Mouse (Mus musculus) layer of hippocampus, adult 2 months (tissue): ENCODE measurements around the gene Lurap1. TPM values are rescaled to one million over a fixed set of nuclear protein-coding genes. Genes with fewer than 3 reads are reported as not detected.

Experiments used
- DNase-seq, 2 experiments: peaks; one replicate each; pipeline ENCODE4 v3.0.0; 2022; ENCODE audit warnings: low spot score in 2 of 2
- H3K27ac ChIP-seq: fragments of 200-600 bp; 2 replicates; pipeline ENCODE4 v1.8.1; 2022
- H3K4me3 ChIP-seq: fragments of 200-600 bp; 2 replicates; pipeline ENCODE4 v1.8.1; 2022; ENCODE audit warnings: mild to moderate bottlenecking
- CTCF ChIP-seq: fragments of 200-600 bp; conservative IDR thresholded peaks from 2 replicates; pipeline ENCODE4 v1.8.1; 2022; ENCODE audit warnings: antibody characterized with exemption, mild to moderate bottlenecking, moderate library complexity
- total RNA-seq, 2 experiments: library from RNA; stranded (reverse); gene quantifications; 2 replicates each; pipeline ENCODE4 v1.2.3; 2021

Gene Lurap1
- total RNA-seq, 2 experiments from 2014 or later: 23.4 to 25.8 TPM

DNA sequence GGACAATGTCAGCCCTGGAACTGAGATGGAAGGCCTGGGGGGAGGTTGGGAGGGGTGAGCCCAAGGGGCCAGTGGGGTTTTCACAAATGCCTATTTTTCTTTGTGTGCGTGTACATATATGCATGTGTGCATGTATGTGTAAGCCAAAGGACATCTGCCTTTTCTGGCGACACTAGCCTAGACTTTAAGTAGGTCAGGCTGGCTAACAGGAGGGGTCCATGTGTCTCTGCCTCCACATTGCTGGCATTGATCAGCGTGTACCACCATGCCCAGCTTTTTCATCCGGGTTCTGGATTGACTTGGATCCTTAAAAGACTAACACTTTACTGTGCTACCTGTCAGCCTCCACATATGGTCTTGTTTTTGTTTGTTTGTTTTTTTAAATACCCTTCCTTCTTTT lies 22.6 kb upstream of the Lurap1 start:
- no peak for DNase-seq
- no peak for TF ChIP-seq CTCF
- no peak overlapping the region for H3K4me3 ChIP-seq
- H3K27ac ChIP-seq: peak overlapping the region; percentile 80; the same call in 1 of the 2 replicates

DNA sequence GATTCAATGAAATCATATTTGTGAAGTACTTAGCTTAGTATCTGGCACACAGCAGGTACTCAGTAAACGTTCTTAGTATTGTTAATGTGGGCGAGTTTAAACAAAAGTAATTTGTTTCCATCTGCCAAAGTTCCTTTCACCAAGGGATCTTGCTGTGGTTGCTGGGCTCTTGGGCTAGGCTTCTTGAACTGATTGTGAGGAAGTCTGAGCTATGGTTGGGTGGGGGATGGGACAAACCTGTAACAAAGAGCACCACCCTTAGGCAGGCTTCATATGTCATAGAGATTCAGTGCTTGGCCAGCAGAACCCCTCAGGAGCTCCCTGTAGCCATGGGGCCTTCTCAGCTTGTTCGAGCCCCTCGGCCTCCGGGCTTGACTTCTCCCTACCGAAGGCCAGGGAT lies 21.9 kb upstream of the Lurap1 start, which contains the start of the genes 1700042G07Rik and Gm49337:
Gene 1700042G07Rik (plus strand): TSS at position 301 of the 400 bp plus-strand sequence.
Gene Gm49337 (plus strand): TSS at position 313 of the 400 bp plus-strand sequence.
- no peak for TF ChIP-seq CTCF
- H3K4me3 ChIP-seq: no peak within 1 kb of the TSS
- DNase-seq: no peak
- H3K27ac ChIP-seq: peak within 1 kb of the TSS; percentile 80; the same call in 1 of the 2 replicates

- no peak for DNase-seq
- no peak for TF ChIP-seq CTCF
- Histone ChIP-seq H3K4me3 (no peak overlapping the region), H3K27ac (no peak overlapping the region)
Measured at GRCm38 (mm10) chr4:116169353-116169672, 18.2 kb upstream of the Lurap1 start.

DNA sequence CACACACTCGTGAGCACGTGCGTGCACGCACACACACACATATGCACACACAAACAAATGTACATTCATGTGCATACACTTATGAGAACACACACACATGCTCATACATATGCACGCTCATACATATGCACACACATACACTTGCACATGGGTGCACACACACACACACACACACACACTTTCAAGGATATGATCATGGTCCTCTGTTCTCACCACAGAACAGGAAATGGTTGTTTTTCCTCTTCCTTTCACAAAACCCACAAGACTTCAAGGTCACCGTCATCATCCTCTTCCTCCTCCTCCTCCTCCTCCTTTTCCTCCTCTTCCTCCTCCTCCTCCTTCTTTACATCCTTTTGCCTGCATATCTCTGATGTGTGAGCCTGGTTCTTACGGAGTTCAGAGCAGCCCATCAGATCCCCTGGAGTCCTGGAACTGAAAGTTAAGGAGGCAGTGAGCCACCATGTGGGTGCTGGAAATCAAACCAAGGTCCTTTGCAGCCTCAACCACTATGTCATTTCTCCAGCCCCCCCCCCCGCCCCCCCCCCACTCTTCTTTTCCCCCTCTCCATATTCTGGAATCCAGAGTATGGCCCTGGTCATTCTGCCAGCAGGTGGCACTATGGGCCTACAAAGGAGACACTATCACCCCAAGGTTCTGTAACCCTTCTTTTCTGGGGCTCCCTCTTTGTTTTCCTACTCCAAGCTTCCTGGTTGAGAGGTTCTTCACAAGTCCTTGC lies 17.6 kb upstream of the Lurap1 start:
- peak in 1 of 2 experiments; percentile 76 for DNase-seq
- no peak overlapping the region for H3K4me3 ChIP-seq
- TF ChIP-seq CTCF: peak; percentile 78
- no peak overlapping the region for H3K27ac ChIP-seq

- no peak within 1 kb of the TSS for H3K27ac ChIP-seq
- DNase-seq: no peak
- TF ChIP-seq CTCF: peak; percentile 56
Measured at GRCm38 (mm10) chr4:116167404-116167803, 16.3 kb upstream of the Lurap1 start, which contains the start of gene Tspan1. Gene Tspan1 (minus strand): TSS chr4:116167601.

DNA sequence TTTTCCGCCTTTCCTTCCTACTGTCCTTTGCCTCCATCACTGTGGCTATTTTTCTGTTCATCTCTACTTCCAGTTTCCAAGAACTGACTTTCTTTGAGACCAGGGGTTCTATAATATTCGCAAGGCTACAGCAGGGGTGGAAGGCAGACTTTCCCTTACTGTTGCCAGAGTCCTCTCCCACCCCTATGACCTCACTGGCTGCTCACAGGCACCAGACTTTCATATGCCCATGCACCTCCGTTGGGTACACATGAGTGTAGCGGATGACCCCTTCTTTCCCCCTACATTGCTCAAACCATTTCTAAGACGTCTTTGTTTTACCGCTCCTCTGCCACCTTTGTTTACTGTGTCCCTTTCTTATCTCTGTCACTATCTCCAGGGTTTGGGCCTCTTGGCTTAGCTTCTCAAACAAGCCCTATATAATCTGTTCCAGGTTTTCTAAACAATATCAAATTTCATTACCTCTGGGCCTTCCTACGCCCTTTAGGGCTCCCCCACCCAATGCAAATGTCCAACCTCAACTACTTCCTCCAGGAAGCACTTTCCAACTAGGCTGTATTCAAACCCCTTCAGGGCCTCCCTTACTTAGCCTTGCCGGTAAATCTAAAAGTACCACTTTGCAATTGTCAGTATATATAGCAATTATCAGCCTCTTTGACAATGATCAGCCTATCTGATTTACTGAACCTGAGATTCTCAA lies 14.7 kb upstream of the Lurap1 start:
- no peak for DNase-seq
- no peak for TF ChIP-seq CTCF
- Histone ChIP-seq H3K27ac (no peak overlapping the region), H3K4me3 (no peak overlapping the region)

More at GRCm38 (mm10) chr4:116167404-116167803, 16.3 kb upstream of the Lurap1 start, which contains the start of gene Tspan1:
- H3K4me3 ChIP-seq: no peak within 1 kb of the TSS

GRCm38 (mm10) chr4:116164759-116165554 lies 13.8 kb upstream of the Lurap1 start:
- TF ChIP-seq CTCF: no peak
- no peak overlapping the region for H3K4me3 ChIP-seq
- no peak for DNase-seq
- no peak overlapping the region for H3K27ac ChIP-seq

GRCm38 (mm10) chr4:116162142-116162541 lies 11.0 kb upstream of the Lurap1 start:
- Histone ChIP-seq H3K4me3 (no peak overlapping the region), H3K27ac (no peak overlapping the region)
- no peak for TF ChIP-seq CTCF
- DNase-seq: no peak

DNA sequence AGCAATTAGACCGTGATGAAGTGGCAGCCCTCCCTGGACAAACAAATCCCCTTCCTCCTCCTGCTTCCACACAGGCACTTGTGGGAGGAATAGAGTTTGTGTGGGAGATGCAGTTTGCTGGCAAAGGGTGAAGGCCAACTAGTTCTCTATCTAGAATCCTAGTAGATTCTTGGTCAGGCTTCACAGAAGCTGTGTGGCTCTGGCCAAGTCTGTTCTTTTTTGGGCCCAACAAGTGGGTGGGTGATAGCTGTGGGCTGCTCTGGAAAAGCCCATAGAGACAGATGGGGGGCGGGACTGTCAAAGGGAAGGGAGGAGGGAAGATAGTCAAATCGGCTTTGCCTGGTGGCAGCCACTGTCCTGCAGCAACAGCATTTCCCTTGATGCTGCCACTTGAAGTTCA lies 9.6 kb upstream of the Lurap1 start:
- no peak for TF ChIP-seq CTCF
- peak; percentile 78 to 88 for DNase-seq
- no peak overlapping the region for H3K4me3 ChIP-seq
- H3K27ac ChIP-seq: peak overlapping the region; percentile 69; the same call in 1 of the 2 replicates

- peak overlapping the region; percentile 69 for H3K27ac ChIP-seq
- DNase-seq: no peak
- no peak overlapping the region for H3K4me3 ChIP-seq
- TF ChIP-seq CTCF: peak; percentile 77
Measured at GRCm38 (mm10) chr4:116159912-116160311, 8.8 kb upstream of the Lurap1 start.

- no peak for DNase-seq
- H3K4me3 ChIP-seq: no peak overlapping the region
- no peak for TF ChIP-seq CTCF
- H3K27ac ChIP-seq: no peak overlapping the region
Measured at GRCm38 (mm10) chr4:116157882-116158281, 6.7 kb upstream of the Lurap1 start.

DNA sequence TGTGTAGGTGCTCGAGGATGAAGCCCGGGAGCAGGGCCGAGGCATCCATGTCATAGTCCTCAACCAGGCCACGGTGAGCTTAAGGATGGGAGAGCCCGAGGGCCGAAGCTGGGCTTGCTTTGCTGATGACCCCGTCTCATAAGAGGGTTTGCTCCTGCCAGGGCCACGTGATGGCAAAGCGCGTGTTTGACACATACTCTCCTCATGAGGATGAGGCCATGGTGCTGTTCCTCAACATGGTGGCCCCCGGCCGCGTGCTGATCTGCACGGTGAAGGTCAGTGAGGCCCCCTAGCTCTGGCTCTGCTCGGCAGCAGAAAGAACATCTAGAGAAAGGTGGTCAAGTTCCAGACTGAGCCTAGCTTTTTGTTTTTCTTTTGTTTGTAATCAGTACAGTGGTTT lies 1.6 kb upstream of the Lurap1 start:
- Histone ChIP-seq H3K4me3 (no peak overlapping the region), H3K27ac (no peak overlapping the region)
- DNase-seq: no peak
- TF ChIP-seq CTCF: no peak

DNA sequence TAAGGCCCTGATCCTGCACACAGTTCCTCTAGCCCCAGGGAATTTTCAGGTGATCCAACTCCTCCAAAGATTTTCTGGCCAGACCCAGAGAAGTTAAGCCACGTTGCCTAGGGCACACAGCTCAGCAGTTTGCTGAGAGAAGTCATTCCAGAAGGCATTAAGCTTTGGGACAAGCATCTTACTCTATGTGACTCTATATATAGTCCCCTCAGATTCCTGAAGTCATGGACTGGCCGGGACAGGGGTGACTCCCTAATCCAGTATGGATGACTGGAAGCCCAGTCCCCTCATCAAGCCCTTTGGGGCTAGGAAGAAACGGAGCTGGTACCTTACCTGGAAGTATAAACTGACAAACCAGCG lies 296 bp downstream of the Lurap1 start:
- DNase-seq: no peak
- Histone ChIP-seq H3K4me3 (peak overlapping the region; percentile 73), H3K27ac (peak overlapping the region; percentile 98)
- no peak for TF ChIP-seq CTCF
